Mouse (Mus musculus) midbrain, embryonic 11.5 days (tissue): ENCODE results near the gene Zfp654. TPM values are rescaled to one million over a fixed set of nuclear protein-coding genes. Genes with fewer than 3 reads are reported as not detected.
A peak's percentile ranks its signal among the peaks of the same experiment; 100 is the strongest.

Source experiments
- ATAC-seq: fragments of 200-750 bp; cut with Nextera tagmentation; 2 replicates; pipeline ENCODE4 v1.8.0; 2017; ENCODE audit warnings: moderate TSS enrichment, moderate library complexity; ENCODE audit not compliant: low FRiP score
- DNase-seq: peaks from one replicate; pipeline ENCODE4 v3.0.0; 2015; ENCODE audit warnings: low spot score; ENCODE audit errors: missing footprints
- H3K27ac ChIP-seq: fragments of 300-500 bp; sonication (generic); 2 replicates; pipeline ENCODE4 v1.5.1; 2014; ENCODE audit warnings: low read depth, low read length
- H3K27me3 ChIP-seq: fragments of 300-500 bp; sonication (generic); 2 replicates; pipeline ENCODE4 v1.6.1; 2014; ENCODE audit warnings: mild to moderate bottlenecking, low read length, moderate library complexity, mixed read lengths; ENCODE audit not compliant: control insufficient read depth, insufficient read depth
- H3K36me3 ChIP-seq: fragments of 300-500 bp; sonication (generic); 2 replicates; pipeline ENCODE4 v1.6.1; 2014; ENCODE audit warnings: mild to moderate bottlenecking, low read length, moderate library complexity, mixed read lengths; ENCODE audit not compliant: control insufficient read depth, insufficient read depth
- H3K4me1 ChIP-seq: fragments of 300-500 bp; sonication (generic); 2 replicates; pipeline ENCODE4 v1.6.1; 2014; ENCODE audit warnings: low read length; ENCODE audit not compliant: control insufficient read depth, insufficient read depth
- H3K4me2 ChIP-seq: fragments of 300-500 bp; sonication (generic); 2 replicates; pipeline ENCODE4 v1.6.1; 2014; ENCODE audit warnings: mild to moderate bottlenecking, moderate library complexity
- H3K4me3 ChIP-seq: fragments of 300-500 bp; sonication (generic); 2 replicates; pipeline ENCODE4 v1.5.1; 2014; ENCODE audit warnings: low read depth, low read length
- H3K9ac ChIP-seq: fragments of 300-500 bp; sonication (generic); 2 replicates; pipeline ENCODE4 v1.6.1; 2014; ENCODE audit warnings: low read length
- H3K9me3 ChIP-seq: fragments of 300-500 bp; sonication (generic); 2 replicates; pipeline ENCODE4 v1.6.1; 2016; ENCODE audit warnings: low read length; ENCODE audit not compliant: control insufficient read depth
- WGBS: fragments of 180-500 bp; shearing (Covaris S2); extraction: QIAGEN DNeasy Blood & Tissue Kit; methylation state at CpG from one replicate; pipeline ENCODE4 v1.1.7; 2014; 5-methylcytosine and 5-hydroxymethylcytosine counted together
- polyA plus RNA-seq: library from polyadenylated mRNA; unstranded; fragments of >200 nt; fragmentation: Nextera tagmentation; extraction: Ambion mirVana; gene quantifications from 2 replicates; pipeline ENCODE4 v1.2.1, GENCODE M21; 2014

The Zfp654 gene
- polyA plus RNA-seq: 8.1 and 8.5 TPM in 2 replicates

DNA sequence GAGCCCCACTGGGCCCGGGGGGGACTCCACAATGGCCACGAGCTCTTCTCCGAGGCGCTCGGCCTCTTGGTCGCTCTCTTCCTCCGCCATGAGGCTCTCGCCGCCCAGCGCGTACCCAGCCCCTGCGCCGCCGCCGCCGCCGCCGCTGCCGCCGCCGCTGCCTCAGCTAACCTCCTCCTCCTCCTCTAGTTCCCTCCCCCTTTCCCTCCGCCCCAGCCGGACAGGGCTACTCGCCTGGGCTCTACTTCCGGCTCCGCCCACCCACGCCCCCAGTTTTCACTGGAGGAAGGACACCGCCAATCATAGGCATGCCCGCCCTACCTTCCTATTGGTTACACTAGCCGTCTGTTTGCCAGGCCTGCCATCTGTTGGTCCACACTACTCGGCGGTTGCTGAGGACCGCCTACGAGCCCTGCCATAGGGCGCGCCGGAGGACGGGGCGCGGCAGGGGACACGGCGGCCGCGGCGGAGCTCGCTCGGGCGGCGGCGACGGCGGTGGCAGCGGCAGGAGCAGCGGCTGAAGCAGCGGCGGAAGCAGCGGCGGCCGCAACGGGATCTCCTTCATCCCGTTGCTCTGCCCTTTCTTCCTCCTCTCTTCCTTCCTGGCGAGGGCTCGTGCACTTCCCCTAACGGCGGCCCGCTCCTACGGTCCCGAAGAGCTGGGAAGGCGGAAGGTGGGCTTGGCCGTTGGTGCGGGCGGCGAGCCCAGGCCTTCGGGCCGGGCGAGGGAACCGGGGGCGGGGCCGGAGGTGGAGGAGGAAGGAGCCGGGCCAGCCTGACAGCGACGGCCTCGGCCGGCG lies at the start of gene Zfp654, which contains the start of gene Cggbp1:
Gene Zfp654 (minus strand): TSS at position 90 of the 800 bp plus-strand sequence.
Gene Cggbp1 (plus strand): TSS at position 434 of the 800 bp plus-strand sequence.
- peak; percentile 100 for DNase-seq
- Histone ChIP-seq H3K9ac (peak within 1 kb of the TSS; percentile 90), H3K36me3 (no peaks in the 10 kb centered on the region; the same call in 1 of the 2 replicates), H3K9me3 (no peaks in the 10 kb centered on the region), H3K4me1 (peaks cover 9% of the 10 kb centered on the region), H3K4me3 (peak within 1 kb of the TSS; percentile 94), H3K4me2 (peak within 1 kb of the TSS; percentile 90), H3K27me3 (no peaks in the 10 kb centered on the region), H3K27ac (peak within 1 kb of the TSS; percentile 92)
- WGBS: under 1% methylated on average over 72 of the region's 85 CpGs
- ATAC-seq: peak; percentile 100

- Histone ChIP-seq H3K9me3 (no peaks in the 10 kb centered on the region), H3K4me3 (no peak overlapping the region), H3K36me3 (no peaks in the 10 kb centered on the region), H3K9ac (no peak overlapping the region), H3K4me1 (no peaks in the 10 kb centered on the region), H3K4me2 (no peak overlapping the region), H3K27me3 (no peaks in the 10 kb centered on the region), H3K27ac (no peak overlapping the region)
- WGBS: 75% methylated on average over 2 of the region's 2 CpGs
- DNase-seq (no peak), ATAC-seq (no peak)
These were observed 47.6 kb upstream of the Zfp654 start for GRCm38 (mm10) chr16:64899084-64899483.

GRCm38 (mm10) chr16:64889496-64889895 lies 38.0 kb upstream of the Zfp654 start:
- Histone ChIP-seq H3K4me1 (no peaks in the 10 kb centered on the region), H3K27ac (no peak overlapping the region), H3K9ac (no peak overlapping the region), H3K36me3 (no peaks in the 10 kb centered on the region), H3K4me3 (no peak overlapping the region), H3K27me3 (no peaks in the 10 kb centered on the region), H3K4me2 (no peak overlapping the region), H3K9me3 (peaks cover 2% of the 10 kb centered on the region; the same call in 1 of the 2 replicates)
- no peak for ATAC-seq
- DNase-seq: no peak
- WGBS: 90% methylated on average over 3 of the region's 3 CpGs

DNA sequence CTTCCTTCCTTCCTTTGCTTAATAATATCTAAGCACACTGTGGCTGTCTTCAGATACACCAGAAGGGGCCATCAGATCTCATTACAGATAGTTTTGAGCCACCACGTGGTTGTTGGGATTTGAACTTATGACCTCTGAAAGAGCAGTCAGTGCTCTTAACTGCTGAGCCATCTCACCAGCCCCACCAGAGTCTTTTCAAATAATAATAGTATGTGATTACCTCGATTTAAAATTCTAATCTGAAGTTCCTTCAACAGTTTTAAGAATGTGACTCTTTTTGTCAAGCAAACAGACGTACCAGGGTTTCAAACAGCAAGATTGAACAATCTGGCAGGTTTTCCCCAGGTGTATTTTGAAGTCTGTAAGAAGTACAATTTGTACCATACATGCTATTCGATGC lies 34.1 kb upstream of the Zfp654 start:
- Histone ChIP-seq H3K27ac (no peak overlapping the region), H3K9me3 (peaks cover 2% of the 10 kb centered on the region; the same call in 1 of the 2 replicates), H3K27me3 (no peaks in the 10 kb centered on the region), H3K36me3 (no peaks in the 10 kb centered on the region), H3K4me1 (no peaks in the 10 kb centered on the region), H3K4me2 (no peak overlapping the region), H3K9ac (no peak overlapping the region), H3K4me3 (no peak overlapping the region)
- no peak; the same call in 1 of the 2 replicates for ATAC-seq
- no peak for DNase-seq
- 33% methylated on average over 4 of the region's 4 CpGs for WGBS

GRCm38 (mm10) chr16:64885142-64885541 lies 33.7 kb upstream of the Zfp654 start:
- Histone ChIP-seq H3K4me1 (no peaks in the 10 kb centered on the region), H3K9me3 (peaks cover 2% of the 10 kb centered on the region; the same call in 1 of the 2 replicates), H3K27ac (no peak overlapping the region), H3K27me3 (no peaks in the 10 kb centered on the region), H3K9ac (no peak overlapping the region), H3K4me2 (no peak overlapping the region), H3K36me3 (no peaks in the 10 kb centered on the region), H3K4me3 (no peak overlapping the region)
- DNase-seq (no peak), ATAC-seq (peak; percentile 42; the same call in 1 of the 2 replicates)
- WGBS: 17% methylated on average over 3 of the region's 3 CpGs

GRCm38 (mm10) chr16:64884420-64884838 lies 33.0 kb upstream of the Zfp654 start:
- H3K4me1 ChIP-seq: no peaks in the 10 kb centered on the region
- DNase-seq (no peak), ATAC-seq (no peak)
- H3K9ac ChIP-seq: no peak overlapping the region
- WGBS: 39% methylated on average over 3 of the region's 3 CpGs
- H3K4me2 ChIP-seq: no peak overlapping the region
- H3K9me3 ChIP-seq: peaks cover 2% of the 10 kb centered on the region; the same call in 1 of the 2 replicates
- H3K27me3 ChIP-seq: no peaks in the 10 kb centered on the region
- H3K36me3 ChIP-seq: no peaks in the 10 kb centered on the region
- H3K4me3 ChIP-seq: no peak overlapping the region
- no peak overlapping the region for H3K27ac ChIP-seq

- Histone ChIP-seq H3K27ac (no peak overlapping the region), H3K27me3 (no peaks in the 10 kb centered on the region), H3K9ac (no peak overlapping the region), H3K4me1 (no peaks in the 10 kb centered on the region), H3K4me2 (no peak overlapping the region), H3K36me3 (no peaks in the 10 kb centered on the region), H3K9me3 (peaks cover 1% of the 10 kb centered on the region; the same call in 1 of the 2 replicates), H3K4me3 (no peak overlapping the region)
- ATAC-seq (no peak), DNase-seq (no peak)
- WGBS: 69% methylated on average over 5 of the region's 5 CpGs
These were observed 32.4 kb upstream of the Zfp654 start for GRCm38 (mm10) chr16:64883896-64884295.

GRCm38 (mm10) chr16:64881442-64881841 lies 30.0 kb upstream of the Zfp654 start:
- Histone ChIP-seq H3K36me3 (no peaks in the 10 kb centered on the region), H3K4me3 (no peak overlapping the region), H3K9me3 (no peaks in the 10 kb centered on the region), H3K9ac (no peak overlapping the region), H3K4me1 (no peaks in the 10 kb centered on the region), H3K27ac (no peak overlapping the region), H3K27me3 (no peaks in the 10 kb centered on the region), H3K4me2 (no peak overlapping the region)
- DNase-seq: no peak
- no peak for ATAC-seq
- WGBS: 78% methylated on average over 2 of the region's 2 CpGs

GRCm38 (mm10) chr16:64880986-64881385 lies 29.5 kb upstream of the Zfp654 start:
- no peaks in the 10 kb centered on the region for H3K4me1 ChIP-seq
- H3K4me3 ChIP-seq: no peak overlapping the region
- WGBS: 73% methylated on average over 3 of the region's 3 CpGs
- H3K27me3 ChIP-seq: no peaks in the 10 kb centered on the region
- H3K9me3 ChIP-seq: no peaks in the 10 kb centered on the region
- no peak overlapping the region for H3K4me2 ChIP-seq
- DNase-seq (no peak), ATAC-seq (no peak)
- H3K9ac ChIP-seq: no peak overlapping the region
- no peaks in the 10 kb centered on the region for H3K36me3 ChIP-seq
- H3K27ac ChIP-seq: no peak overlapping the region
